Mouse (Mus musculus): ENCODE results near the gene Fam120a. TPM values are rescaled to one million over a fixed set of nuclear protein-coding genes. Genes with fewer than 3 reads are reported as not detected.
A peak's percentile ranks its signal among the peaks of the same experiment; 100 is the strongest.

Gene Fam120a
- polyA plus RNA-seq, 1 experiment from 2014 or later, result 37.0 TPM

DNA sequence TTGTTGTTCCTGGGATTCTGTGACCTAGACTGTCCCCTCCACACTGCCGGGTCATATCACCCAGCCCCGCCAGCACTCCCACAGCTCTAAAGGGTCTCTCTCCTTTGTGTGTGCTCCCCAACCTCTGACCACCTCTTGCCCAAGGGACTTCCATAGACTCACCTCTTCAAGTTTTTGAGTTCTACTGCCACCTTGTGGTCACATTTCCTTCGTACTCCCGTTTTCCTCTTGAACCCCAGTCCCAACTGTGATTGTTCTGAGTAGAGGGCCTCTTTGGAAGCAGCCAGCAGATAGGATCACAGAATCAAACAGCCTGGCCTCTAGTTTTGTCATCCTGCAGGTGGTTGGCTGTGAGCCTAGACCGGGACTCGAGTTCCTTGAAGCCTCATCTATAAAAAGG, 30.8 kb upstream of the Fam120a start:
- no peaks in the 10 kb centered on the region for H3K36me3 ChIP-seq (ENCODE audit: insufficient read depth)
- ATAC-seq (ENCODE audit: insufficient read depth), result no peak; the same call in 1 of the 2 replicates
- DNase-seq, result peak; percentile 92
- no peak overlapping the region for H3K4me2 ChIP-seq
- WGBS, result 11% methylated on average over 6 of the region's 6 CpGs
- H3K9ac ChIP-seq, result no peak overlapping the region
- H3K4me3 ChIP-seq (ENCODE audit: low read depth, low read length), result no peak overlapping the region
- no peaks in the 10 kb centered on the region for H3K27me3 ChIP-seq (ENCODE audit: insufficient read depth, low read length)
- peak; percentile 75 for TF ChIP-seq CTCF (IDR thresholded peaks at IDR 0.05; ENCODE audit: low read depth)
- H3K9me3 ChIP-seq (ENCODE audit: low read depth, low read length), result no peaks in the 10 kb centered on the region
- H3K27ac ChIP-seq (ENCODE audit: low read depth), result no peak overlapping the region
- H3K4me1 ChIP-seq (ENCODE audit: insufficient read depth), result no peaks in the 10 kb centered on the region

DNA sequence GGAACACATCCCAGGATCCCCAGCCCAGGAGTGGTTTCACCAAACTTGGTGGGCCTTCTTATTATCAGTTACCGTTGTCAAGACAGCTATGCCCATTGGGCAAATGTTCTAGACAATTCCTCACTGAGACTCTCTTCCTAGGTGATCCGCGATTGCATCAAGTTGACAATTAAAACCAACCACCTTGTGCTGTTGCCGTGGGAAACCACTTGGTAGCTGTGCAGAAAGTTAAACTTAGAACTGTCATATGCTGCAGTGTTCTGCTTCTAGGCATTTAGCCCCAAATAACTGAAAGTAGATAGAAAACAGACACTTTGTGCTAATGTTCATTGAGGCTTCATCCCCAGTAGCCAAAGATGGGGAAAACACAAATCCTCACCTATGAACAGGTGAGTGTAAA, 28.9 kb upstream of the Fam120a start:
- no peak for ATAC-seq (ENCODE audit: insufficient read depth)
- no peak for TF ChIP-seq CTCF (IDR thresholded peaks at IDR 0.05; ENCODE audit: low read depth)
- 79% methylated on average over 4 of the region's 4 CpGs for WGBS

DNA sequence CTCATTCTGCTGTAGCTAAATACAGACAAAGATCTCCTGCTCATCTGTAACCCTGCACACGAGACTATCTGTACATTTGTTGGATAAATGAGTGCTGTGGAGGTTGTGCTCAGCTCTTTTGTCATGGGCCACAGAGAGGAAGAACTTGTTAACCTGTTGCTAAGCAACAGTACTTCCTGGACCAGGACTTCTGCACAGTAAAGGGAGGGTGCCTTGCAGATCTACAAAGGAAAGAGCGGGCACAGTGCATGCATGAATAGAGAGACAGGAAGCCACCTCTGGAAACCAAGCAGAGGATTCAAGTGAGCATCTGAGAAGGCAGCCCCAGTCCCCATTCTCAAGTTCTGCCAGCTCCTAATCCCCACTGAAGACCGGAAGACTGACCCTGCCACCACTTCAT, 27.1 kb upstream of the Fam120a start:
- Histone ChIP-seq H3K9me3 (ENCODE audit: low read depth, low read length) (no peaks in the 10 kb centered on the region), H3K4me2 (no peak overlapping the region), H3K4me3 (ENCODE audit: low read depth, low read length) (no peak overlapping the region), H3K27me3 (ENCODE audit: insufficient read depth, low read length) (no peaks in the 10 kb centered on the region), H3K9ac (no peak overlapping the region), H3K27ac (ENCODE audit: low read depth) (no peak overlapping the region), H3K36me3 (ENCODE audit: insufficient read depth) (no peaks in the 10 kb centered on the region), H3K4me1 (ENCODE audit: insufficient read depth) (no peaks in the 10 kb centered on the region)
- ATAC-seq (ENCODE audit: insufficient read depth), result peak; percentile 58; the same call in 1 of the 2 replicates
- 27% methylated on average over 3 of the region's 3 CpGs for WGBS
- no peak for TF ChIP-seq CTCF (IDR thresholded peaks at IDR 0.05; ENCODE audit: low read depth)
- peak; percentile 44 for DNase-seq

More for the DNA sequence above, 28.9 kb upstream of the Fam120a start:
- no peak overlapping the region for H3K27ac ChIP-seq (ENCODE audit: low read depth)
- H3K27me3 ChIP-seq (ENCODE audit: insufficient read depth, low read length), result no peaks in the 10 kb centered on the region
- H3K4me1 ChIP-seq (ENCODE audit: insufficient read depth), result no peaks in the 10 kb centered on the region
- H3K4me3 ChIP-seq (ENCODE audit: low read depth, low read length), result no peak overlapping the region
- H3K9me3 ChIP-seq (ENCODE audit: low read depth, low read length), result no peaks in the 10 kb centered on the region
- DNase-seq, result no peak
- no peaks in the 10 kb centered on the region for H3K36me3 ChIP-seq (ENCODE audit: insufficient read depth)
- no peak overlapping the region for H3K4me2 ChIP-seq
- no peak overlapping the region for H3K9ac ChIP-seq

DNA sequence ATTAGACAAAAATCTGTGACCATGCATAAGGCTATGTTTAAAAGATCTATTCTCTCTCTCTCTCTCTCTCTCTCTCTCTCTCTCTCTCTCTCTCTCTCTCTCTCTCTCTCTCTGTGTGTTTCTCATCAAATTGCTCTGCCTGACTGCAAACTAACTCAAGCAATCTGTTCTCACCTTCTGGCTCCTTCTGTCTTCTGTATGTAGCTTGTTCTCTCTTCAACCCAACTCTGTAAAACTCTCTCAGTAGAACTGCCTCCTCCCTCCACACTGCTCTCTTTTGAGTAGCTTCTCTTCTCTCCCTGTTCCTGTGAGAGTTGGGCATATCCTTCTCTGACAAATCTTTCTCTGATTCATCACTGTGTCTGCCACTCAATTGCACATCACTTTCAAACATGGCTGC, 25.1 kb upstream of the Fam120a start:
- Histone ChIP-seq H3K9me3 (ENCODE audit: low read depth, low read length) (no peaks in the 10 kb centered on the region), H3K27ac (ENCODE audit: low read depth) (no peak overlapping the region), H3K9ac (no peak overlapping the region), H3K4me1 (ENCODE audit: insufficient read depth) (no peaks in the 10 kb centered on the region), H3K27me3 (ENCODE audit: insufficient read depth, low read length) (no peaks in the 10 kb centered on the region), H3K4me3 (ENCODE audit: low read depth, low read length) (no peak overlapping the region), H3K4me2 (no peak overlapping the region), H3K36me3 (ENCODE audit: insufficient read depth) (no peaks in the 10 kb centered on the region)
- DNase-seq (no peak), ATAC-seq (ENCODE audit: insufficient read depth) (no peak)
- no peak for TF ChIP-seq CTCF (IDR thresholded peaks at IDR 0.05; ENCODE audit: low read depth)

DNA sequence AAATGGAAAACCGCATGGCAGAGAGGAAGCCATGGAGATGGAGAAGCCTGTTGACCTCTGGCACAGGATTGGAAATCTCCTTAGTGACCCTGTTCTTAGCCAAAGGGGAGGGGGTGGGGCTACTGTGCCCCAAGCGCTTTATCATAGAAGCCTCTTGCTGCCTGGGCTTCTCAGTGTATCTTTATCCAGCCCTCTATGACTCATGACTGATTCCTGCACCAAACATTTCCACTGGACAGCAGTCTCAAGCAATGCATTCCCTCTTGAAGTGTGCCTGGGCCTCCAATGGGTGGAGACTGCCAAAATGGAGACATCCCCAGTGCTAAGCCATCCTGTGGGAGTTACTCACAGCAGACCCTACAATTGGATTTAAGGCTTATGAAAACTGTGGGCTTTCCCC, 22.3 kb upstream of the Fam120a start:
- no peak overlapping the region for H3K27ac ChIP-seq (ENCODE audit: low read depth)
- no peaks in the 10 kb centered on the region for H3K4me1 ChIP-seq (ENCODE audit: insufficient read depth)
- no peak overlapping the region for H3K4me2 ChIP-seq
- no peaks in the 10 kb centered on the region for H3K27me3 ChIP-seq (ENCODE audit: insufficient read depth, low read length)
- H3K4me3 ChIP-seq (ENCODE audit: low read depth, low read length), result no peak overlapping the region
- WGBS, result 78% methylated on average over 2 of the region's 2 CpGs
- TF ChIP-seq CTCF (IDR thresholded peaks at IDR 0.05; ENCODE audit: low read depth), result no peak
- ATAC-seq (ENCODE audit: insufficient read depth), result no peak
- no peaks in the 10 kb centered on the region for H3K9me3 ChIP-seq (ENCODE audit: low read depth, low read length)
- H3K36me3 ChIP-seq (ENCODE audit: insufficient read depth), result no peaks in the 10 kb centered on the region
- DNase-seq, result no peak
- H3K9ac ChIP-seq, result no peak overlapping the region

DNA sequence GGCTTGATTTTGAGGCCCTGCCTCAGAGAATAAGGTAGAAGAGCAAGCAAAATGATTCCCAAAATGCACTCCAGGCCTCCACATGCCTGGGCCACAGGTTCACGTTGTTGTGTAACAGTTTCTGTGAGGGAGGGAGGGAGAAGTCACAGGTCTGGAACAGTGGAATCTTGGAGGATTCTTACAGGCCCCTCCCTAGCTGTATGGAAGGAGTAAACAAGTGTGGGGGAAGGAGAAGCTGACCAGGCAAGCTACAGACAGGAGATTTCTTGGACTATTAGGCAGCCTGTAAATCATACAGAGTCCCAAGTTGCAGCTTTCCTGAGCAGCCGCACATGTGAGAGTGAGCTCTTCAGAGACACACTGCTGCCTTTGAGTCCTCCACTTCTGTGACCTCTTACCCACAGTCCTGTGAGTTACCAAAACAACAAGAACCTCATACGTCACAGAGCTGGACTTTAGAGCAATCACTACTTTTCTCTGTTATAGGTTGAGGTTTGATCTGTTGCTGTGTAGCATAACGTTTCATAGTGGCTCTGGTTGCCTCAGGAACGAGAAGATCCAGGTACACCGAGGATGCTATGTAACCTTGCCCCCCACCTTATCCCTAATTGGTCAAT, 14.8 kb upstream of the Fam120a start:
- DNase-seq (peak; percentile 13), ATAC-seq (ENCODE audit: insufficient read depth) (0 out of 2 replicates have a peak, but pooled peaks have one; percentile 24)
- H3K9me3 ChIP-seq (ENCODE audit: low read depth, low read length), result no peaks in the 10 kb centered on the region
- H3K36me3 ChIP-seq (ENCODE audit: insufficient read depth), result no peaks in the 10 kb centered on the region
- TF ChIP-seq CTCF (IDR thresholded peaks at IDR 0.05; ENCODE audit: low read depth), result no peak
- no peak overlapping the region for H3K27ac ChIP-seq (ENCODE audit: low read depth)
- WGBS, result 51% methylated on average over 6 of the region's 6 CpGs
- H3K4me1 ChIP-seq (ENCODE audit: insufficient read depth), result no peaks in the 10 kb centered on the region
- no peak overlapping the region for H3K4me2 ChIP-seq
- no peak overlapping the region for H3K9ac ChIP-seq
- H3K27me3 ChIP-seq (ENCODE audit: insufficient read depth, low read length), result no peaks in the 10 kb centered on the region
- H3K4me3 ChIP-seq (ENCODE audit: low read depth, low read length), result no peak overlapping the region

DNA sequence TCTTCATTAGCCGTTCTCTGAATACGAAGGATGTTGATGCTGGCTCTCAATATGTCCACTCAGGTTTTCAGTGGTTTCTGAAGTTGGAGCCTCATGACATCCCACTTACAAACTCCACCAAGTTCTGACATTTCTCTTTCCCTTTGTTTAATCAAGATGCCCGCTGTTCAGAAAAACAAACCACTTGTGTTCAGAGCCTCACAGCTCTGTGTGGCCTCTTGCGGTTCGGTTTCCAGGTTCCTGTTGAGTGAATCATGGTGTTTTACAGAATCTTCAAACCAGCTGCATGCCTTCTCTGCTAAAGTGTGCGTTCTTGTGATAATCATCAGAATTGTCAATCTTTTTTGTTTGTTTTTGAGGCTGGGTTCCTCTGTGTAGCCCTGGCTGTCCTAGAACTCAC, 11.3 kb upstream of the Fam120a start:
- Histone ChIP-seq H3K36me3 (ENCODE audit: insufficient read depth) (no peaks in the 10 kb centered on the region), H3K27ac (ENCODE audit: low read depth) (no peak overlapping the region), H3K9me3 (ENCODE audit: low read depth, low read length) (no peaks in the 10 kb centered on the region), H3K4me1 (ENCODE audit: insufficient read depth) (no peaks in the 10 kb centered on the region), H3K4me2 (no peak overlapping the region), H3K4me3 (ENCODE audit: low read depth, low read length) (no peak overlapping the region), H3K9ac (no peak overlapping the region), H3K27me3 (ENCODE audit: insufficient read depth, low read length) (no peaks in the 10 kb centered on the region)
- TF ChIP-seq CTCF (IDR thresholded peaks at IDR 0.05; ENCODE audit: low read depth), result no peak
- DNase-seq (no peak), ATAC-seq (ENCODE audit: insufficient read depth) (no peak)
- 69% methylated on average over 6 of the region's 6 CpGs for WGBS
